Mouse (Mus musculus): Measurements from ENCODE around the gene Il16. TPM values are rescaled to one million over a fixed set of nuclear protein-coding genes. Genes with fewer than 3 reads are reported as not detected.

Il16 gene
- 11.0 and 12.1 TPM in 2 replicates for total RNA-seq (2014; fragmentation: Nextera tagmentation)
- 11.0 and 12.9 TPM in 2 replicates for total RNA-seq (2017)

DNA sequence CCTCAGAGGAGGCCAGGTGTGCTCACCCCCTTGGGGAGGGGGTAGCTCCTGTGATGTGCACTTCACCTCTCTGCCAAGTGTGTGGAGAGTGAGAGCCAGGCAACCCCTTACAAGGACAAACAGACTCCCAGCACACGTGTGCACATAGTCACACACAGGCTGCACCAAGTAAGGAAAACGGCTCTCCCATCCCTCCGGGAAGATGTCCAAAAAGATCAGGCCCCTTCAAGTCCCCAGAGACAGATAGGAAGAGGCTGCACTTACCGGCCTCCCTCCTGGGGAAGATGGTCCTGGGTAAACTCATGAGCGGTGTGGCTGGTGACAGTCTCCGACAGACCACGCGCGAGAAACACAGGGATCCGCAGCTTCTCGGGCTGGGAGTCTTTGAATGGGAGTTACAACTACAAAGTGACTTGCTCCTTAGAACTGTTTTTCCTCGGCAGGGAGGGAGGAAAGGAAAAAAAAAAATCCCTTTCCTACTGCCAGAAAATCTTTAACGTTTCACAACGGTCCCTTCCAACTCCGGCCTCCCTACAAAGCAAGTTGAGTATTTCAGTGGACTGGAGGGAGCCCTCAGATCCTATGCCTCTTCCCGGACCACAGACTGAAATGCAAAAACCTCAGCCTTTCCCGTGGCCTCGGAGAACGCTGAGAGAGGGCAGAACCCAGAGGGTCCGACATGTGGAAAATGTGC lies at the start of gene Il16:
Il16 (minus strand) TSS at position 314 of the 694 bp plus-strand sequence.
- ATAC-seq (replicated peaks; ENCODE audit: low FRiP score, low TSS enrichment, poor library complexity, severe bottlenecking) = no peak

DNA sequence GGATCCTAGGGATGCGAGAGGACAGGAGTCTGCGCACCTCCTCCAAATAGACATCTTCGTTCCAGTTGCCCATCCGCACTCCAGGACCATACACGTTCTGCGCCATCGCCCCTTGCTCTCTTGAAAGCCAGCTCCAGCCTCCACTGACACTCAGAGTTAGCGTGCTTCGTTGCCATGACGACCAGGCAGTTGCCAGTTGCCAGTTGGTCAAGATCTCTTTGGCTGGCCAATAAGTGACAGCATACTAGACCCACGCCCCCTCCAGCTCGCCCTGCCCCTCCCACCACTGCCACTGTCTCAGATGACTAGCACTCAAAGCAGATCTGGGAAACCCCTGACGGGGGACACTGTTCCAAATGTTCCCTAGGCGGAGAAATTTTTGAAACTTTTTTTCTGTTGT lies 49.2 kb upstream of the Il16 start, which contains the start of gene Cfap161:
Cfap161 (minus strand) TSS at position 176 of the 400 bp plus-strand sequence.
- ATAC-seq (replicated peaks; ENCODE audit: low FRiP score, low TSS enrichment, poor library complexity, severe bottlenecking) = 0 out of 2 replicates have a peak, but pooled peaks have one; percentile 22

DNA sequence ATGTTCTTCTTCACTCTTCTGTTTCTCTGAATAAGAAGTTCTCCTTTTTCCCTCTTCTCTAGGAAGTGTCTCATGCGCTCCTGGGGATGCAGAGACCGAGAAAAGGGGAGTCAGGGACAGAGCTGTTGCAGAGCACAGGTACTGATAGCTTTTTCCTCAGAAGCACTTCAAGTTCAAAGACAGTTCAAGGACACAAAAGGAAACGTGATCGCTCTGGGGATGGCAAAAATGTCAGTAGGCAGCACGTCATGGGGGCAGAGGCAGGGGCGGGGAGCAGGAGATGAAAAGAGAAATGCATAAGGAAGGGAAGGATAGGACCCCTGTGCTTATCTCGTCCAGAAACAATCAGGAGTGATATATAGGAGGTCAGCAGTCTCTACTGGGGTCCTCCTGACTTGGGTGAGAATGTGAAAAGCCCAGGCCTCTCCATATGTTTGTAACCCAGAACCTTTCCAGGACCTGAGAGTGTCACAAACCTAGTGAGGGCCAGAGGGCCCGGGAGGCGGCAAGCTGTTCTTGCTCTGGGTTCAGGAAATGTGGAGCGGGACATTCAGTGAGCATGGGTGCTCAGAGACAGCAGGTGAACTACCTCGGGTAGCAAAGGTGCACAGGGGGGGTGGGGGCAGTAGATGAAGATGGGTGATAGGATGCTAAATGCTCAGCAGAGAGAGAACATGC lies 48.6 kb upstream of the Il16 start:
- ATAC-seq (replicated peaks; ENCODE audit: low FRiP score, low TSS enrichment, poor library complexity, severe bottlenecking) = no peak

DNA sequence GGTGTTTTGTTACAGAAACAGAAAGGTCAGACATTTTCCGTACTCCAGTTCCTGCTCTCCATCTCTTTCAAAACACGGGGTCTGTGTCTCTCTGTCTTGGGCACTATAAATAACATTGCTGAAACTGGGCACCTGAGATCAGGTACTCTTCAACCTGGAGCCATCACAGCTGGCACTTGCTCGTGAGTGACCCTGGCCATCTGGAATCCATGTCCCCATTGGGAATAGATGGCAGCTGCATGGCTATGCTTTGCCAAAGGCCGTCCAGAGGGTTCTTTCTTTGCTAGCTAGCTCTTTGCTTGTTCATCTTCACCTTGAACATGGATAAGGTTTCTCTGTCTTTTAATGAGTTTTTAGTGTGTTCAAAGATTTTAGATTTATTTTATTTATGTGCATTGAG lies 35.4 kb upstream of the Il16 start:
- ATAC-seq (replicated peaks; ENCODE audit: low FRiP score, low TSS enrichment, poor library complexity, severe bottlenecking) = no peak

DNA sequence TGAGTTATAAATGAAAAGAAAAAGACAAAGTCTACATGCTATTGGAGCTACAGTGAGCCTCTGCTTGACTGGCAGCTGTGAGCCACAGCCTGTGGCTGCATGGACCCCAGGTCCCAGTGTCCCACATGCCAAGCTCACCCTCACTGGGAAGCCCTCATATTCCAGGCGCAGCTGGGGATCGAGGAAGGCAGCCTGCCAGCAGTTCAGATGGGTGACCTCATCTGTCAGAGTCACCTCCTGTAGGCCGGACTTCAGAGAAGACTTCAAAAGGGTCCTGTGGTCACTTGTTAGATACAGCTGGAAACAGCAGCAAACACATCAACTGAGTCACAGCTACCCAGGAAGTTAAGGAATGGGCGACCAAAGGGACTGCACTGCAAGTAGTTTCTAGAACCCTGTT lies 34.5 kb upstream of the Il16 start:
- ATAC-seq (replicated peaks; ENCODE audit: low FRiP score, low TSS enrichment, poor library complexity, severe bottlenecking) = no peak

DNA sequence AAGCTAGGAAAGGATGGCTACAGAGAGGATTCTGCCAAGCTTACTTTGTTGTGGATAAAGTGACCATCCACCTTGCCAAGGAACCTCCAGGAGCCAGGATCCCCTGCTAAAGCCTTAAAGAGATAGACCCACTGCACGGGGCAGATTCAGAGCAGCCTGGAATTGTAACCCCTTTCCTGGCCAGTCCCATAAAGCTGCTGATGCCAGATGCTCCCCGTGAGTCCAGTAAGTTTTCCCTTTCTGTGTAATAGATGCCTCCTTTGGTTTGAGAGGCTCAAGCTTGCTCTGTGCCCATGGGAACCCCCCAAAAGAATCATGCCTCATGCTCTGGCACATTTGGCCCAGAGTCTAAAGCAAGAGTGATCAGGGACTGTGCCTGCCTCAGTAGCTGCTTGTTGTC lies 33.5 kb upstream of the Il16 start:
- no peak for ATAC-seq (replicated peaks; ENCODE audit: low FRiP score, low TSS enrichment, poor library complexity, severe bottlenecking)

DNA sequence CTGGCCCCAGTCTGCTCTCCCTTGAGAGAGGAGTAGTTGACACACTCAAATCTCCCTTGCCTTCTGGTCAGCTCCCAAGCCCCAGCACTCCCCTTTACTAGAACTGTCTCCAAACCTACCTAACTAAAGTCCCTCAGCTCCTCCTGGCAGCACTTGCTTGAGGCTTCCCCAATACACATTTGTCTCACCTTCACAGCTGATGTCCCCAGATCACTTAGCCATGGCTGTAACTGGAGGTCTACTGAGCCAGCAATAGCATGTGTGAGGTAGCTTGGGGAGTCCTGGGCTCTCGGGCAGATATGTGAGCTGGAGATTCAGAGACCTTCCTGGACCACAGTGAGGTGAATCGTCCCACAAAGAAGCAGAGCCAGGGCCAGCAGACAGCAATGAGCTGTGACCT lies 33.0 kb upstream of the Il16 start:
- no peak for ATAC-seq (replicated peaks; ENCODE audit: low FRiP score, low TSS enrichment, poor library complexity, severe bottlenecking)

DNA sequence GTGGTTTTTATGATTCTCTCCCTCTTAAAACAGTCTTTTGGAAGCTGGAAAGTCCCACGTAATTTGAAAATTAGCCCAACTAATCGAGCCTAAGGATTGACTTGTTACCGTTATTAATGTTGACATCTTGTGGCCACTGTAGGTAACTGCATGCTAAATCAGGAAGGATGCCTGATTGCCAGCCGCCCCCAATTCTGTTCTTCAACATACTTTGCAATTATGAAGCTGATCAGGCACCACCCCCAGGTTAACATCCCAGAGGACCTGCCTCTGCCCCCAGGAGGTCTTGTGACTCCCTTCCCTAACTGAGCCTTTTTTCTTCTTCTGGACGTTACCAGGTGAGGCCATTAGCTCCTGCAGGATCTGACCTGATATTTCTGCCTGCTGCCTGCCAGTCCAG lies 29.2 kb upstream of the Il16 start:
- no peak for ATAC-seq (replicated peaks; ENCODE audit: low FRiP score, low TSS enrichment, poor library complexity, severe bottlenecking)

DNA sequence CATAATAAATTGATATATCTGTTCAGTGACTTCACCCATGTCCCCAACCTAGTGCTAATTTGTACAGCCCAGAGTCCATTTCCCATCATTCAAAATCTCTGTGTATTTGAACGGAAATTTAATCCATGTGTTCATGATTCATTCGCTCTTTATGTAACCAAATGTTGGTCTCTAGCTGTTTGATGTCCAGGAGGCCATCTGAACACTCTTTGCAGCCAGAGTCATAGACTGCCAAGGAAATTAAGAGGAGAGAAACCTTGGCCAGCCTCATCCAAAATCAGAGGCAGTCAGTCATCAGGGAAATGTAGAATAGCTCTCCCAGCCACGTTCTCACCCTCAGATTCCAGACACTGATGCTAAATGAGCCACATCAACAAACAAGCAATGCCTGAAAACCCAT lies 18.1 kb upstream of the Il16 start:
- ATAC-seq (replicated peaks; ENCODE audit: low FRiP score, low TSS enrichment, poor library complexity, severe bottlenecking) = no peak

DNA sequence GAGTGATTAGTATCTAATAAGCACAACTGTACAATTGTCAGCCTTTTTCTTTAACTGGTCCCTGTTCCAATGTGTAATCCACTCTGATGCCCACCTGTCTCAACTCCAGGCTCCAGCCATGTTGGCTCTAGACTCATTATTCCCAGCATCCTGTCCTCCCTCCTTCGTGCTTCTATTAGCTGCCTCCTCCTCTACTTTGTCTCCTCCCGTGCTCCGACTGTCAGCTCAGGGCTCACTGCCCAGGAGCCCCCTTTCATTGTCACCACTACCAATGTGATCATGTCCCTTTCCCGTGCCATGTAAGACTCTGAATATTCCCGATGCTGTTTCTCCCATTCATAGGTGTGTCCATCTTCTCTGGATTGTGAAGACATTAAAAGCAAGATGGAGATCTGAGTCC lies 16.8 kb upstream of the Il16 start:
- no peak for ATAC-seq (replicated peaks; ENCODE audit: low FRiP score, low TSS enrichment, poor library complexity, severe bottlenecking)

DNA sequence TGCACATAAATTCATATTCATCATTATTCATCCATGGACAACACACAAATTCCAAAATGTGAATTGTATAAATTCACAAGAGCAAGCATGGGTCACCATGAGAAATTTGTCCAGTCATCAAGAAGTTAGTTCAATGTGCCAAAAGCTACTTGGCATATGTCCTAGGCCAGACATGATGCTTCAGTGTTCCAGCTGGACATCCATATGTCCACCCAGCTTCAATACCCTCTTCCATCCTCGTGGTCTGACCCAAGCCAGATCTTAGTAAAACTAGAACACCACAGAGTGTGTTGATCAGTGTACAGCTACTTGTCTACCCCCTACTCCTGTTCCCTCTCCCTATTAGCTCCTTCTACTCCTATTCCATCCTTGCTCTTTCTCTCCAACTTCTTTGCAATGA lies 5.5 kb upstream of the Il16 start:
- no peak for ATAC-seq (replicated peaks; ENCODE audit: low FRiP score, low TSS enrichment, poor library complexity, severe bottlenecking)

DNA sequence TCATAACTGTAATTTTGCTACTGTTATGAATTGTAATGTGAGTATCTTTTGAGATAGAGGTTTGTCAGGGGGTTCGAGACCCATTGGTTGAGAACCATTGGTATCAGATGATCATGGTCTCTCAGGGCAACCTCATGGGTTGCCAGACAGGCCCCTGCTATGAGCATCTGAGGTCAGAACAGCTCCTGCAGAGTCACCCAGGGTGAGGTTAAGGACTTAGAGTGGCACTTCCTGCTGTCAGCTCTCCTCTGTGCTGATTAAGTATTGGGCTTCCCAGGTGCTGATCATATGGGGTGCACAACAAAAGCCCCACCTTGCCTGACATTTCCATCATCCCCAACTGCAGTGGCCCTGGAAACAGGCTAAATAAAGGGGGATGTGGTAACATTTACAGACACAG lies 2.9 kb upstream of the Il16 start:
- no peak for ATAC-seq (replicated peaks; ENCODE audit: low FRiP score, low TSS enrichment, poor library complexity, severe bottlenecking)

DNA sequence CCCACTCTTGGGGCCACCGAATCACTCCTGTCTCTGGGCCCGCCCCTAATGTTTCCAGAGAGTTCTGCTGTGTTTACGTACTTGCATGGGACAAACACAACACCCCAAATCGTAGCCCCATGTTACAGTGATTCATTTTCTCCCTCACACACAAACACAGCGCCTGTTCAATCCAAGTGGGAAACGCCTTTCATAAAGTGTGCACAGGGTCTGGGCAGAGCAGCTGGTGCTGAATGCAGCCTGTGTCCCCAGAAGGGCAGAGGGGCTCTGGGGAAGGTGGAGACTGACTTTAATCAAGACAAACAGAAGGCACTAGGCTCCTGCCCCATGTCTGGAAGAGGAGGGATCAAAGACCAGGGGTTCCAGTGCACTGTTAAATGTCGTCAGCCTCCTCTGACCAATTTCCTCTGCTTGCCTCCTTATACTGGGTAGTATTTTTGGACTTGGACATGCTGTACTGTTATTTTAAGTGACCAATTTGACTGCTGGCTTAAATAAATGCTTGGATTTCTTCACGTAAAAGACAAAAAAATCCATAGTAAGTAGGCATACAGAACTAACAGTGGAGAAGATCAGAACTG lies 671 bp upstream of the Il16 start:
- ATAC-seq (replicated peaks; ENCODE audit: low FRiP score, low TSS enrichment, poor library complexity, severe bottlenecking) = no peak

DNA sequence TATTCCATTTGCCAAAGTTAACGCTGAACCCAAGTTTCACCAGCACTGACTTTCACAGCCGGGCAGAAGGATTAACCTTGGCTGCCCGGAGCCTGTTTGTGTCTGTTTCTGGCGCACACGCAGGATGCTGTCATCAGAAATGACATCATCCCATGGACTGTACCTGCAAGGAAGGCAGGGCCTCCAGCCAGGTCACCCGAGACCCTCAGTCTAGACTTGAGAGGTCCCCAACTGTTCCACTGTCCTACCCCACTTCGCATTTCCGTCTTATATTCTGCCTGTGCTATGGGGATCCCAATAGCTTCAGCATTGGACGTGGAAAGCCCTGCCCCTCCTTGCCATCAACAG lies 487 bp downstream of the Il16 start:
- no peak for ATAC-seq (replicated peaks; ENCODE audit: low FRiP score, low TSS enrichment, poor library complexity, severe bottlenecking)

DNA sequence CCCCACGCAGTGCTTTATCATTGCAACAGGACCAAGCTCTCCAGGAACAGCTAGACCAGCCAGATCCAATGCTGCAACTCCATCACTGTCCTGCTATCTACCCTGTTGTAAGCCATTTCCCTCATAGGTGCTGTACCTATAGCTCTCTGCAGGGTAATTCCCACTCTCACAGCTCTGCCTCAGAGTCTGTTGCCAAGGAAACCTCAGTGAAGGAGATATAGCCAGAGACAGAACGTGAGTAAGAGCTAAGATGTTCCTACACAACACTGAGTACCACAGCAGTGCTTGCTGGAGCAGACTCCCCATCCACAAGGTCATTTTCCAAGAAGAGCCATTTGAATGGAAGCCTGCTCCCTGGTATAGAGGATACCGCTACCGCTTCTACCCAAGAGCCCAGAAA lies 1.3 kb downstream of the Il16 start:
- no peak for ATAC-seq (replicated peaks; ENCODE audit: low FRiP score, low TSS enrichment, poor library complexity, severe bottlenecking)

DNA sequence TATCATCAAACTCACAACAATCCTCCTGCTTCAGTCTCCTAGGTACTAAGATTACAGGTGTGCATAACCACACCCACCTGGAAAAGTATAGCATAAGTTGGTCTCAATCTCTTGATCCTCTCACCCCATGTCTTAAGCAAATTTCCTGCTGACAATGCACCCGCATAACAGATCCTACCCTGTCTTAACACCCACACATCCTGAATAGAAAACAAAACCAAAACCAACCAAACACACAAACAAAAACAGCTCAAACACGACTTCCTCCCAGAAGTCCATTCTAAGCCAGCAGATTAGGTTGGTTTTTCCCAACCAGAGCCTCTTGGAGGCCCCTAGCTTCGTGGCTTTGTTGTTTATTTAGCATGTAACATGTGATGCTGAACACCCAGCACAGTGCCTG lies 2.8 kb downstream of the Il16 start:
- no peak for ATAC-seq (replicated peaks; ENCODE audit: low FRiP score, low TSS enrichment, poor library complexity, severe bottlenecking)

DNA sequence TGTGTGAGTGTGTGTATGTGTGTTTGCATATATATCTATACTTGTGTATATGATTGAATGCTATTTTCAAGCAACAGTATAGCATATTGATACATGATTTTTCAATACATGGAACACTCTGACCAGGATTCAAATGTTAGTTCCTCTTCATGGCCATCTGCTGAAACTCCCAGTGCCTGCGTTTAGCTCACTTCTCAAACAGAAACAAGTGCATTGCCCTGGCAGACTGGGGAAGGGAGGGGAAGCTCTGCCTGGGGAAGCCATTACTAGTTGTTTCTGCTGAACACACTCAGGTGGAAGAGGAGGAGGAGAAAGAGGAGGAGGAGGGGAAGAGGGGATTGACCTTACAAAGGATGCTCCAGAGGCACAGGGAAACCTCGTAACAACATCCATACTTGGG lies 3.5 kb downstream of the Il16 start:
- ATAC-seq (replicated peaks; ENCODE audit: low FRiP score, low TSS enrichment, poor library complexity, severe bottlenecking) = no peak

DNA sequence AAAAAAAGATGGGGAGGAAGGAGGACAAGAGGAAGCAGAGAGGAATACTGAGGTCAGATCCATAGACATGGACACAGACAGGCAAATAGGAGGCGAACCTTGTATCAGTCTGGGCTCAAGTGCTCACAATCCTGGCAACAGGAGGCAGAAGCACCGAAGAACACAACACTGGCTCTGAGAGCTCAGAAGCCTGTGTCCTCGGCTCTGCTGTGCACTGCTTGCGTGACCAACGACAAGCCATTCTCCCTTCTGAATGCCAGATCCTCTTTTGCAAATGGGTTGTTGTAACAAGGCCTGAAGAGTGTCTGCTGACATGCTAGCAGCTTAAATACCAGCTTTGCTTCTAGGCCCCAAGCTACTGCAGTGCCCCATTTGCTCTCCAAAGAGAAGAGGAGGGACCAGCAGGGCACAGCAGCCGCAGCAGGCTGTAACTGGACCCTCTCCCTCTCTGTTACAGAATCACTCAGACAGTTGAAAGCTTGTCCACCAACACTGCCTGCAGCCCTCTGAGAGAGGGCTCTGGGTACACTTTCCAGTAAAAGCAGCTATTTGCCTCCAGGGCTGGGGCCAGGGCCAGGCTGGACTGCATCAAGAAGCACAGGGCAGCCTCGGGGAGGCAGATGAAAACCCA lies 5.7 kb downstream of the Il16 start:
- no peak for ATAC-seq (replicated peaks; ENCODE audit: low FRiP score, low TSS enrichment, poor library complexity, severe bottlenecking)

DNA sequence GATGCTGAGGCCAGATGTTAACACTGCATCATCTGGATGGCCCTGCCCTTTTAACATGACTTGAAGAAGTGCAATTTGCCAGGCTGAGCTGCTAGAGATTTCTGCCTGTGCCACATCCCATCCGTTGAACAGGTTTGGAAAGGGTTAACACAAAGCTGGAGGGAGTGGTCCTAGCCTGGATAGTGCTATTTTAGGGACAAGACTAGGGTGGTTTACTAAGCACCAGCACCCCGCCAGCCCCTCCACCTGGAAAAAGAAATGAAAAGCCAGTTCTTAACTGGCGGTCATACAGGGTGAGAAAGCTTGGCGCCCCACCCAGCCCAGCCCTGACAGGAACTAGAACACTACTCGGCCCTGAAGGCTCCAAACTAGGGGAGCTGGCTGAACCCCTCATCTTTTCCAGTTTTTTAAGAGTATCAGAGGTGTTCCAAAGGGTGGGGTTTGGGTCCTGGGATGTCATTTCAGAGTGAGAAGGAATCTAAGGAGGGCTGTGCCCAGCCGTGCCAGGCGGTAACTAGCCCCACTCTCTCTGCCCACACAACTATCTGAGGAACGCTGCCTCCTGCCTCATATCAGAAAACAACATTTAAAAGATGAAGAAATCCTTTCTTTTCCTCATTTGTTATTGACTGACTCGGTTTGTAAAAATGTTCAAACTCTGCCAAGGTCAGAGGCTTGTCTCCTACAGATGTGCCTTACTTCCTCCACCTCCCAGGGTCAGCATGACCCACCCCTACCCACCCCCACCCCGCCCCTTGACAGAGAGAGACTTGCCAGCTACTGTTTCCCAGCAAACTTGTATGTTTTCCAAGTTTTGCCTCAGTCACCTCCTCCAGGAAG lies 6.7 kb downstream of the Il16 start:
- ATAC-seq (replicated peaks; ENCODE audit: low FRiP score, low TSS enrichment, poor library complexity, severe bottlenecking) = no peak

Measured in megakaryocyte-erythroid progenitor cell, adult 5-6 weeks (primary cell).